Mouse (Mus musculus) limb, embryonic 15.5 days (tissue): ENCODE data around the gene Ulk2. TPM values are rescaled to one million over a fixed set of nuclear protein-coding genes. Genes with fewer than 3 reads are reported as not detected.

Source experiments
- ATAC-seq: fragments of 200-750 bp; cut with Nextera tagmentation; 2 replicates; pipeline ENCODE4 v1.8.0; 2017; ENCODE audit warnings: low read depth, moderate TSS enrichment; ENCODE audit not compliant: insufficient number of reproducible peaks, low FRiP score, low TSS enrichment
- H3K27ac ChIP-seq: fragments of 300-500 bp; sonication (generic); 2 replicates; pipeline ENCODE4 v1.5.1; 2015; ENCODE audit warnings: moderate library complexity, mild to moderate bottlenecking, inconsistent platforms
- H3K27me3 ChIP-seq: fragments of 300-500 bp; sonication (generic); 2 replicates; pipeline ENCODE4 v1.6.1; 2015; ENCODE audit warnings: inconsistent platforms
- H3K36me3 ChIP-seq: fragments of 300-500 bp; sonication (generic); 2 replicates; pipeline ENCODE4 v1.6.1; 2015; ENCODE audit warnings: inconsistent platforms
- H3K4me1 ChIP-seq: fragments of 300-500 bp; sonication (generic); 2 replicates; pipeline ENCODE4 v1.6.1; 2015; ENCODE audit warnings: inconsistent platforms
- H3K4me2 ChIP-seq: fragments of 300-500 bp; sonication (generic); 2 replicates; pipeline ENCODE4 v1.6.1; 2015; ENCODE audit warnings: mild to moderate bottlenecking, inconsistent platforms
- H3K4me3 ChIP-seq: fragments of 300-500 bp; sonication (generic); 2 replicates; pipeline ENCODE4 v1.5.1; 2015; ENCODE audit warnings: mild to moderate bottlenecking, inconsistent platforms
- H3K9ac ChIP-seq: fragments of 300-500 bp; sonication (generic); 2 replicates; pipeline ENCODE4 v1.6.1; 2015; ENCODE audit warnings: inconsistent platforms
- H3K9me3 ChIP-seq: fragments of 300-500 bp; sonication (generic); 2 replicates; pipeline ENCODE4 v1.6.1; 2016; ENCODE audit warnings: inconsistent platforms
- WGBS: fragments of 180-500 bp; shearing (Covaris S2); methylation state at CpG from one replicate; pipeline ENCODE4 v1.1.7; 2015; 5-methylcytosine and 5-hydroxymethylcytosine counted together
- polyA plus RNA-seq: library from polyadenylated mRNA; unstranded; fragments of >200 nt; fragmentation: Nextera tagmentation; extraction: Ambion mirVana; gene quantifications from 2 replicates; pipeline ENCODE4 v1.2.1, GENCODE M21; 2015

The Ulk2 gene
- 12.0 and 15.8 TPM in 2 replicates for polyA plus RNA-seq

DNA sequence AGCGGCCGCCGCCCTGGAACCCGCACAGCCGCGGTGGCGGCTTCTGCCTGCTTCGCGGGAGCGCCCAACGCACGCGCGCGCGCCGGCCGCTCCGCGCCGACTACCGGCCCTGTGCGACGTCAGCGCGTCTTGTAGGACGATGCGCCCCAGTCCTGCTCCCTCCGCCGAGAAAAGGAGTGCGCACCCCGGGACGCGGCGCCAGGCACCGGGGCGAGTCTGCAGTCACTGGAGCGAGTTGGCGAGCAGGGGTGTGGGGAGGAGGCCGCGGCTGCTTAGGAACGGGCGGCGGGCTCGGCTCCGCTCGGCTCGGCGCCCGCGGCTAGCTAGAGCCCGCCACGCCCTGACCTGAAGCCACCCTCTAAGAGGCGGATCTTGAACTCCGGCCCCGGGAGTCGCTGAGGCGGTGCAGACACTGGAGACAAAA lies at the start of gene Ulk2:
TSS of gene Ulk2 (minus strand) at position 86 of the 424 bp plus-strand sequence.
- Histone ChIP-seq H3K27me3 (no peaks in the 10 kb centered on the region), H3K27ac (peak within 1 kb of the TSS; percentile 93), H3K4me2 (peak within 1 kb of the TSS; percentile 73), H3K36me3 (no peaks in the 10 kb centered on the region), H3K9ac (peak within 1 kb of the TSS; percentile 97), H3K9me3 (no peaks in the 10 kb centered on the region), H3K4me1 (0 out of 2 replicates have a peak, but pooled peaks cover 6% of the 10 kb centered on the region), H3K4me3 (peak within 1 kb of the TSS; percentile 98)
- peak; percentile 87 for ATAC-seq
- WGBS = under 1% methylated on average over 50 of the region's 58 CpGs

GRCm38 (mm10) chr11:61882183-61882582 lies 27.3 kb upstream of the Ulk2 start:
- Histone ChIP-seq H3K27ac (no peak overlapping the region), H3K27me3 (no peaks in the 10 kb centered on the region), H3K9me3 (no peaks in the 10 kb centered on the region), H3K4me1 (no peaks in the 10 kb centered on the region), H3K9ac (no peak overlapping the region), H3K36me3 (peaks cover 30% of the 10 kb centered on the region), H3K4me2 (no peak overlapping the region), H3K4me3 (no peak overlapping the region)
- 64% methylated on average over 5 of the region's 5 CpGs for WGBS
- ATAC-seq = no peak

- no peak overlapping the region for H3K4me3 ChIP-seq
- H3K36me3 ChIP-seq = peaks cover 37% of the 10 kb centered on the region
- H3K27ac ChIP-seq = no peak overlapping the region
- H3K4me1 ChIP-seq = no peaks in the 10 kb centered on the region
- ATAC-seq = no peak
- H3K9me3 ChIP-seq = no peaks in the 10 kb centered on the region
- no peak overlapping the region for H3K9ac ChIP-seq
- no peaks in the 10 kb centered on the region for H3K27me3 ChIP-seq
- no peak overlapping the region for H3K4me2 ChIP-seq
Observed at GRCm38 (mm10) chr11:61879921-61880320, 25.0 kb upstream of the Ulk2 start.

GRCm38 (mm10) chr11:61871881-61872280 lies 17.0 kb upstream of the Ulk2 start:
- Histone ChIP-seq H3K9me3 (no peaks in the 10 kb centered on the region), H3K9ac (no peak overlapping the region), H3K27me3 (no peaks in the 10 kb centered on the region), H3K4me1 (no peaks in the 10 kb centered on the region), H3K4me2 (no peak overlapping the region), H3K4me3 (no peak overlapping the region), H3K27ac (no peak overlapping the region), H3K36me3 (peaks cover 72% of the 10 kb centered on the region)
- WGBS = 91% methylated on average over 5 of the region's 5 CpGs
- ATAC-seq = no peak

DNA sequence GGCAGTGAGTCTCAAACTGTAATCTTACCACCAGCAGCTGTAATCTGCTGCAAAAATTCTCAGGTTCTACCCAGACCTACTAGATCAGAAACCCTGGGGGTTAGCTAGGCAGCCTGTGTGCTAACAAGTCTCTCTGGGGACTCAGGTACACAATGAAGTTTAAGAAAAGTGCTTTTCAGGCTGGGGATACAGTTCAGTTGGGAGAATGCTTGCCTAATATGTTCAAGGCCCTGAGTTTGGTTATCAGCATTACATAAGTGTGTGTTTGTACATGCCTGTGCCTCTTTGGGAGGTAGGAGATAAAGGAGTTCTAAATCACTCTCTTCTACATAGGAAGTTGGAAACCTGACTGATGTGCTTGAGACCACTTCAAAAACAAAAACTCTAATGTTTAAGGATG lies 12.0 kb upstream of the Ulk2 start:
- Histone ChIP-seq H3K27me3 (no peaks in the 10 kb centered on the region), H3K27ac (no peak overlapping the region), H3K4me1 (no peaks in the 10 kb centered on the region), H3K9ac (no peak overlapping the region), H3K36me3 (peaks cover 32% of the 10 kb centered on the region), H3K9me3 (no peaks in the 10 kb centered on the region), H3K4me2 (no peak overlapping the region), H3K4me3 (no peak overlapping the region)
- ATAC-seq = no peak

GRCm38 (mm10) chr11:61861781-61862547 lies 7.1 kb upstream of the Ulk2 start:
- WGBS = 75% methylated on average over 6 of the region's 6 CpGs
- H3K9ac ChIP-seq = no peak overlapping the region
- no peak for ATAC-seq
- H3K4me2 ChIP-seq = no peak overlapping the region
- no peaks in the 10 kb centered on the region for H3K27me3 ChIP-seq
- H3K4me3 ChIP-seq = no peak overlapping the region
- no peak overlapping the region for H3K27ac ChIP-seq
- no peaks in the 10 kb centered on the region for H3K4me1 ChIP-seq
- no peaks in the 10 kb centered on the region for H3K9me3 ChIP-seq
- no peaks in the 10 kb centered on the region for H3K36me3 ChIP-seq

- 67% methylated on average over 1 of the region's 1 CpGs for WGBS
- no peak for ATAC-seq
- H3K27ac ChIP-seq = no peak overlapping the region
- H3K9ac ChIP-seq = no peak overlapping the region
- H3K4me1 ChIP-seq = 0 out of 2 replicates have a peak, but pooled peaks cover 3% of the 10 kb centered on the region
- no peaks in the 10 kb centered on the region for H3K27me3 ChIP-seq
- no peak overlapping the region for H3K4me2 ChIP-seq
- H3K9me3 ChIP-seq = no peaks in the 10 kb centered on the region
- H3K4me3 ChIP-seq = no peak overlapping the region
- H3K36me3 ChIP-seq = no peaks in the 10 kb centered on the region
Observed at GRCm38 (mm10) chr11:61859316-61859715, 4.4 kb upstream of the Ulk2 start.

DNA sequence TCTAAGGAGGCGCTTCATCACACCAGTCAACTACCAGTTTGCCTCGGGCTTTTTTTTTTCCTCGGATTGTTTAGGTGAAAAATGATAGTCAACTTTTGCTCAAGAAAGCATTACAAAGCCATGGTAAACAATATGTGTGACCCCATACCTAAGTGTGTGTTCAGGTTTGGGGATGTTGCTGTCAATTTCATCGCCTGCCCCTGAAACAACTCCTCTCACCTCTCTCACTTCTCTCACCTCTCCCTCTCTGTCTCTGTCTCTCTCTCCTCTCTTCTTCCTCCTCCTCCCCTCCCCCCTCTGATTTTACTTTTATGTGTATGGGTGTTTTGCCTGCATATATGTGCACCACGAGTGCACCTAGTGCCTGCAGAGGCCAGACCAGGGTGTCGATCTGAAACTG lies 666 bp upstream of the Ulk2 start:
- H3K4me3 ChIP-seq = peak overlapping the region; percentile 98
- H3K36me3 ChIP-seq = no peaks in the 10 kb centered on the region
- no peaks in the 10 kb centered on the region for H3K27me3 ChIP-seq
- peak overlapping the region; percentile 93 for H3K27ac ChIP-seq
- ATAC-seq = no peak
- WGBS = 43% methylated on average over 6 of the region's 6 CpGs
- peak overlapping the region; percentile 97 for H3K9ac ChIP-seq
- no peaks in the 10 kb centered on the region for H3K9me3 ChIP-seq
- peak overlapping the region; percentile 73 for H3K4me2 ChIP-seq
- H3K4me1 ChIP-seq = 0 out of 2 replicates have a peak, but pooled peaks cover 6% of the 10 kb centered on the region

GRCm38 (mm10) chr11:61854211-61854987 lies 474 bp downstream of the Ulk2 start:
- ATAC-seq = peak; percentile 72
- Histone ChIP-seq H3K4me2 (peak overlapping the region; percentile 73), H3K36me3 (0 out of 2 replicates have a peak, but pooled peaks cover 4% of the 10 kb centered on the region), H3K9ac (peak overlapping the region; percentile 97), H3K9me3 (no peaks in the 10 kb centered on the region), H3K27me3 (no peaks in the 10 kb centered on the region), H3K4me1 (0 out of 2 replicates have a peak, but pooled peaks cover 6% of the 10 kb centered on the region), H3K27ac (peak overlapping the region; percentile 93), H3K4me3 (peak overlapping the region; percentile 98)
- WGBS = under 1% methylated on average over 79 of the region's 87 CpGs

DNA sequence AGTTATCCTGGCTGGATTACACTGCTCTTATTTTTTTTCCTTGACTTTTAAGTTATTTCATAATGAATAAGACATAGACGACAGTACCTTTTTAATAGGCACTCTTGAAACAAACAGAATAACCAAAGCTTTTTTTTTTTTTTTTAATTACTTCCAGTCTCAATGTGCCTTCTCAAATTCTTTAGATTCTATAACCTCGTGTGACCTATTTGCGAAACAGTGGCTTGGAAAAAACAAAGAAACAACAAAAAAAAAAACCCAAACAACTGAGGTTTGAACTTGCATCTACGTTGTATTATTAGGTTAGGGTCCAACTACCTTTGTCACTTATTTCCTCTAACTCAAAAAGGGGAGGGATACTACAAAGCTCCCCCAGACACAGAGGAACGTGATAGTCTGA lies 1.2 kb downstream of the Ulk2 start:
- WGBS = 6% methylated on average over 5 of the region's 5 CpGs

DNA sequence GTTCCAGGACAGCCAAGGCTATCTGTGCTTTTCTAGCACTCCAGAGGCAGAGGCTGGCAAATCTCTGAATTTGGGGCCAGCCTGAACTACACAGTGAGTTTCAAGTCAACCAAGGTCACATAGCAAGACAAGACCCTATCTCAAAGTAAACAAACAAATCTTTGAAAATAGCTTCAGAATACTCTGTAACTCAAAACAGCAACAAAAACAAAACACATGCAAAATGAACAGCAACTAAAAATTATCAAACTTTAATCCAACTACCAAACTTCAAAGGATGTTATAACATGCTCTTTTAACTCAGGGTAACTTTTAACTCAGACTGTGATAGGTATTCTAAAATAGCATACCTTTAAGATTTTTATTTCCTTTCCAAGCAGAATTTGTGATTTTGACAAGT lies 2.0 kb downstream of the Ulk2 start:
- Histone ChIP-seq H3K27ac (no peak overlapping the region), H3K9ac (no peak overlapping the region), H3K4me1 (0 out of 2 replicates have a peak, but pooled peaks cover 6% of the 10 kb centered on the region), H3K27me3 (no peaks in the 10 kb centered on the region), H3K36me3 (0 out of 2 replicates have a peak, but pooled peaks cover 5% of the 10 kb centered on the region), H3K4me2 (no peak overlapping the region), H3K4me3 (no peak overlapping the region), H3K9me3 (no peaks in the 10 kb centered on the region)
- no peak for ATAC-seq

More for the DNA sequence above, 1.2 kb downstream of the Ulk2 start:
- ATAC-seq = no peak
- 0 out of 2 replicates have a peak, but pooled peaks cover 5% of the 10 kb centered on the region for H3K36me3 ChIP-seq
- H3K27ac ChIP-seq = no peak overlapping the region; the same call in 1 of the 2 replicates
- H3K27me3 ChIP-seq = no peaks in the 10 kb centered on the region
- no peaks in the 10 kb centered on the region for H3K9me3 ChIP-seq
- H3K4me2 ChIP-seq = peak overlapping the region; percentile 73
- peak overlapping the region; percentile 97 for H3K9ac ChIP-seq
- H3K4me1 ChIP-seq = 0 out of 2 replicates have a peak, but pooled peaks cover 6% of the 10 kb centered on the region
- peak overlapping the region; percentile 98 for H3K4me3 ChIP-seq

DNA sequence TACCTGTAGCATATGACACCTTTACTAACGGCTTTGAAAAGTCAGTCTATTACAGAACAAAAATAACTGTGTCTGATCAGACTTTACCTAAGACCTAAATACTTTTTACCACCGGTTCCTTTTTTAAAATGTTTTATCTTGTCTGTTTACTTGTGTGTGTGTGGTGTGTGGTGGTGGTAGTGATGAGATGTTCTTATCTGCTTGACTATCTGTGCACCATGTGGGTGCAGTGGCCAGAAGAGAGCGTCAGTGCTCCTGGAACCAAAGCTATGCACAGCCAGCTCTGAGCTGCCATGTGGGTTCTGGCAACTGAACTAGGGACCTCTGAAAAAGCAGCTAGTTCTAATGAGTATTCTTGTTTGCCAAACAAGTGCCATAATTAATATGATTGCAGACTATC lies 3.7 kb downstream of the Ulk2 start:
- WGBS = 83% methylated on average over 3 of the region's 3 CpGs
- Histone ChIP-seq H3K9ac (no peak overlapping the region), H3K9me3 (no peaks in the 10 kb centered on the region)

More for the DNA sequence above, 3.7 kb downstream of the Ulk2 start:
- Histone ChIP-seq H3K4me3 (no peak overlapping the region), H3K27me3 (no peaks in the 10 kb centered on the region), H3K36me3 (0 out of 2 replicates have a peak, but pooled peaks cover 5% of the 10 kb centered on the region), H3K27ac (no peak overlapping the region), H3K4me2 (no peak overlapping the region), H3K4me1 (0 out of 2 replicates have a peak, but pooled peaks cover 6% of the 10 kb centered on the region)
- ATAC-seq = no peak
